Mouse (Mus musculus) small intestine, adult 2 months (tissue): ENCODE measurements around the gene Ubr4. TPM values are rescaled to one million over a fixed set of nuclear protein-coding genes. Genes with fewer than 3 reads are reported as not detected.

Source experiments
- H3K27ac ChIP-seq: fragments of 200-500 bp; 2 replicates; pipeline ENCODE4 v1.5.1; 2012; ENCODE audit warnings: low read depth, low read length, control low read depth, inconsistent platforms; ENCODE audit not compliant: insufficient read depth
- H3K27me3 ChIP-seq: fragments of 200-500 bp; 2 replicates; pipeline ENCODE4 v1.6.1; 2012; ENCODE audit warnings: mild to moderate bottlenecking, moderate library complexity, low read length, inconsistent platforms; ENCODE audit not compliant: control insufficient read depth, insufficient read depth
- H3K36me3 ChIP-seq: fragments of 200-500 bp; 2 replicates; pipeline ENCODE4 v1.6.1; 2012; ENCODE audit warnings: mild to moderate bottlenecking, low read length, control low read depth, inconsistent platforms; ENCODE audit not compliant: control insufficient read depth, insufficient read depth
- H3K4me1 ChIP-seq: fragments of 200-500 bp; 2 replicates; pipeline ENCODE4 v1.6.1; 2012; ENCODE audit warnings: low read length, inconsistent platforms, mixed read lengths; ENCODE audit not compliant: control insufficient read depth, insufficient read depth, insufficient read length
- H3K4me3 ChIP-seq: fragments of 200-500 bp; 2 replicates; pipeline ENCODE4 v1.5.1; 2012; ENCODE audit warnings: low read depth, mild to moderate bottlenecking, control low read depth, inconsistent platforms, low read length, moderate library complexity
- CTCF ChIP-seq: fragments of 200-500 bp; IDR thresholded peaks from 2 replicates; pipeline ENCODE4 v1.5.1; 2012; ENCODE audit warnings: low read depth, mild to moderate bottlenecking, control low read depth, inconsistent platforms, low read length, moderate library complexity, mixed read lengths; ENCODE audit not compliant: insufficient replicate concordance, insufficient read length; ENCODE audit errors: extremely low read depth
- POLR2A ChIP-seq: fragments of 200-500 bp; IDR thresholded peaks from 2 replicates; pipeline ENCODE4 v1.6.1; 2012; ENCODE audit warnings: low read depth, mild to moderate bottlenecking, control low read depth, inconsistent platforms, low read length, moderate library complexity
- WGBS: fragments of 180-500 bp; shearing (Covaris S2); methylation state at CpG from one replicate; pipeline ENCODE4 v1.1.7; 2018; 5-methylcytosine and 5-hydroxymethylcytosine counted together
- polyA plus RNA-seq: library from polyadenylated mRNA; depleted of rRNA; stranded (reverse); fragments of >200 nt; gene quantifications from 2 replicates; pipeline ENCODE4 v1.2.3, GENCODE M21; 2012

Ubr4 gene
- polyA plus RNA-seq, 1 experiment = 199 TPM

DNA sequence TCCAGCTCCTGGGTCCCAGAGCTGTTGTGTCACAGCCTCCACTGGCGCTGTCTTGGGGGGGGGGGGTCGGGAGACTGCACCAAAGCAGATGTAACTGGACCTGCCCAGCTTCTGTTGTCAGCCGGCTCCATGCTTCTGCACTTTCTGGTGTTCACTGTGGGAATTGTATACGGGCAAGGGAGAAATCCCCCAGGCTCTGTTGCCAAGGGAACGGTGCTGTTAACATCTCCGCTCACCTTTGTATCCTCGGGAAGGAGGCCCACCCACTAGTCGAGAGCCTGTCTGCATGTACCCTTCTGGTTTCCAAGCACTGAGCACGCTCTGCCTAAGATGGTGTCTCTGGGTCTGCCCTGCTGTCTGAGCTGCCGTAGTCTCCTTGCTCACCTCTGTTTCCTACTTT is 134.7 kb downstream of the Ubr4 start:
- no peaks in the 10 kb centered on the region for H3K27me3 ChIP-seq
- WGBS = 87% methylated on average over 10 of the region's 10 CpGs
- peaks cover 83% of the 10 kb centered on the region for H3K36me3 ChIP-seq

GRCm38 (mm10) chr4:139488325-139488724 is 135.9 kb downstream of the Ubr4 start:
- 0 out of 2 replicates have a peak, but pooled peaks cover 3% of the 10 kb centered on the region for H3K4me1 ChIP-seq
- TF ChIP-seq CTCF = no peak
- no peak for TF ChIP-seq POLR2A
- H3K4me3 ChIP-seq = no peak overlapping the region
- no peaks in the 10 kb centered on the region for H3K27me3 ChIP-seq
- H3K27ac ChIP-seq = no peak overlapping the region
- H3K36me3 ChIP-seq = peaks cover 71% of the 10 kb centered on the region
- 93% methylated on average over 5 of the region's 5 CpGs for WGBS

More for the DNA sequence above, 134.7 kb downstream of the Ubr4 start:
- Histone ChIP-seq H3K4me3 (no peak overlapping the region), H3K4me1 (no peaks in the 10 kb centered on the region), H3K27ac (no peak overlapping the region)
- TF ChIP-seq POLR2A (no peak), CTCF (no peak)

DNA sequence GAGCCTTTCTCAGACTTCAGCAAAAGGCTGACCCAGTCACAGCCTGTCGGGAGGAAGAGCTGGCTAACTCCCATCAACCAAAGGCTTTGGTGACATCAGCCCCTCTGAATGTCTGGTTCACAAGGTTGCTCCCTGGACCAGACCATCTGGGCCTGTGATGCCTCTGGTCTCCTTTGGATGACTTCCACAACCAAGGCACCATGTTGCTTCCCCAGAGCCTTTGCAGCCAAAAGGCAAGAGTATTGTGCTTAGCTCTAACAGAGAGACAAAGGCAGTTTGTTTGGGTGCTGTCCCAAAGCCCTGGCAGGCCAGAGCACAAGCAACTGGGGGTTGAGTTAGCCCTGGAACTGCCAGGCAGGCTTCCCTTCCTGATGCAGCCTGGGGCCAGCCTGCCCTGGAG is 137.5 kb downstream of the Ubr4 start:
- H3K27me3 ChIP-seq = no peaks in the 10 kb centered on the region
- H3K4me3 ChIP-seq = no peak overlapping the region
- peaks cover 56% of the 10 kb centered on the region for H3K36me3 ChIP-seq
- TF ChIP-seq CTCF (no peak), POLR2A (no peak)
- no peak overlapping the region for H3K27ac ChIP-seq
- 0 out of 2 replicates have a peak, but pooled peaks cover 4% of the 10 kb centered on the region for H3K4me1 ChIP-seq
- WGBS = 80% methylated on average over 1 of the region's 1 CpGs

GRCm38 (mm10) chr4:139490413-139491055 is 138.1 kb downstream of the Ubr4 start:
- Histone ChIP-seq H3K4me3 (no peak overlapping the region), H3K27ac (peak overlapping the region; percentile 20; the same call in 1 of the 2 replicates), H3K4me1 (0 out of 2 replicates have a peak, but pooled peaks cover 4% of the 10 kb centered on the region), H3K36me3 (peaks cover 50% of the 10 kb centered on the region), H3K27me3 (no peaks in the 10 kb centered on the region)
- WGBS = 55% methylated on average over 11 of the region's 11 CpGs
- no peak for TF ChIP-seq POLR2A
- TF ChIP-seq CTCF = no peak

GRCm38 (mm10) chr4:139491541-139492170 is 139.2 kb downstream of the Ubr4 start:
- H3K36me3 ChIP-seq = peaks cover 41% of the 10 kb centered on the region
- 93% methylated on average over 5 of the region's 5 CpGs for WGBS
- TF ChIP-seq CTCF (no peak), POLR2A (no peak)
- no peak overlapping the region for H3K4me3 ChIP-seq
- H3K27me3 ChIP-seq = no peaks in the 10 kb centered on the region
- 0 out of 2 replicates have a peak, but pooled peaks cover 4% of the 10 kb centered on the region for H3K4me1 ChIP-seq
- H3K27ac ChIP-seq = no peak overlapping the region

DNA sequence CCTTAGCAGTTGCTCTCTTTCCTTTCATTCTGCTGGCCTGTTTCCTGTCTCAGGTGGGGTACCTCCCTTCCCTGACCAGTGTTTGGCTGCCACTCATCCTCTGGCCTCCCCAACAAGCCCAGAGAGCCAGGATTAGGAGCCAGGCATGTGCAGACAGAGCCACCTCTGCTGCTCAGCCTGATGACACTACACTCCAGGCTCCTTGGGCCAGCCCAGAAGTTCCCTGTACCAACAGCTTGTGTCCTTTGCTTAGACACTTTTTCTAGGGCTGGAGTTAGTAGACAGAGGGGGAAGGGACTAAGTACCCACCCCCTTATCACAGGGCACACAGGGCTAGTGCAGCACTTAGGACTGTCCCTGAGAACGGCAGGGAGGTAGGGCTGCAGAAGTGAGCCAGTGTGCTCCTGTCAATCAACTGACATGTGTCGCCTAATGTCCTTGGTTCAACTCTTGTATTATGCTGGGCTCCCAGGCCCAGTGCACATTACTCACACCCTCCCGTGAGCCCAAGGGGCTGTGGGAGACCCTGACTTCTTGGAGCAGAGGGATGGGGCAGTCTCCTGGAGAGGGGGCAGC is 139.9 kb downstream of the Ubr4 start:
- H3K4me3 ChIP-seq = no peak overlapping the region
- TF ChIP-seq CTCF (no peak), POLR2A (no peak)
- no peak overlapping the region for H3K27ac ChIP-seq
- no peaks in the 10 kb centered on the region for H3K27me3 ChIP-seq
- H3K36me3 ChIP-seq = peaks cover 35% of the 10 kb centered on the region
- WGBS = 35% methylated on average over 3 of the region's 3 CpGs
- 0 out of 2 replicates have a peak, but pooled peaks cover 4% of the 10 kb centered on the region for H3K4me1 ChIP-seq
